Mouse (Mus musculus) lung, postnatal 0 days (tissue): Measurements from ENCODE around the gene Map3k1.

ENCODE experiments used
- CTCF ChIP-seq: IDR thresholded peaks from 2 replicates; pipeline ENCODE4 v1.5.1; 2016; ENCODE audit warnings: antibody characterized with exemption, mild to moderate bottlenecking
- EP300 ChIP-seq: IDR thresholded peaks from 2 replicates; pipeline ENCODE4 v1.6.1; 2016; ENCODE audit warnings: antibody characterized with exemption, mild to moderate bottlenecking, control low read depth

DNA sequence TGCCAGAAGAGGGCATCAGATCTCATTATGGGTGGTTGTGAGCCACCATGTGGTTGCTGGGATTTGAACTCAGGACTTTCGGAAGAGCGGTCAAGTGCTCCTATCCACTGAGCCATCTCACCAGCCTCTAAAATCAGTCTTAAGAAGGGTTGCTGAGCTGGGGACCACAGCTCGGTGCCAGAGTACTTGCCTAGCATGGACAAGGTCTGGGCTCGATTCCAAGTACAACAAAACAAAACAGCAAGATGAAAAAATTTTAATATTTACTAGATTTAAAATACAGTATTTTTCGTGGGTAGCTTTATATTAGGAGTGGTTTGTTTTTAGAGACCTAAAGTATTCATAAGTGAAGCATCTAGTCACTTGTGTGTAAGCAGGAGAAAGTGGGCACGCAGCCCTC lies 55.5 kb downstream of the Map3k1 start:
- TF ChIP-seq CTCF = no peak
- TF ChIP-seq EP300 = no peak
